Mouse (Mus musculus) midbrain, embryonic 15.5 days (tissue): ENCODE measurements around the gene Npnt. TPM values are rescaled to one million over a fixed set of nuclear protein-coding genes. Genes with fewer than 3 reads are reported as not detected.
A peak's percentile ranks its signal among the peaks of the same experiment; 100 is the strongest.

Source experiments
- ATAC-seq: fragments of 200-750 bp; cut with Nextera tagmentation; replicated peaks from 2 replicates; pipeline ENCODE4 v1.8.0; 2017; ENCODE audit warnings: moderate TSS enrichment
- H3K27ac ChIP-seq: fragments of 300-500 bp; sonication (generic); 2 replicates; pipeline ENCODE4 v1.5.1; 2015; ENCODE audit warnings: mild to moderate bottlenecking, inconsistent platforms
- H3K27me3 ChIP-seq: fragments of 300-500 bp; sonication (generic); replicated peaks from 2 replicates; pipeline ENCODE4 v1.6.1; 2015; ENCODE audit warnings: inconsistent platforms
- H3K36me3 ChIP-seq: fragments of 300-500 bp; sonication (generic); replicated peaks from 2 replicates; pipeline ENCODE4 v1.6.1; 2015; ENCODE audit warnings: inconsistent platforms
- H3K4me1 ChIP-seq: fragments of 300-500 bp; sonication (generic); 2 replicates; pipeline ENCODE4 v1.6.1; 2015; ENCODE audit warnings: inconsistent platforms
- H3K4me2 ChIP-seq: fragments of 300-500 bp; sonication (generic); 2 replicates; pipeline ENCODE4 v1.6.1; 2015; ENCODE audit warnings: inconsistent platforms, mild to moderate bottlenecking, moderate library complexity
- H3K4me3 ChIP-seq: fragments of 300-500 bp; sonication (generic); 2 replicates; pipeline ENCODE4 v1.5.1; 2015; ENCODE audit warnings: mild to moderate bottlenecking, inconsistent platforms
- H3K9ac ChIP-seq: fragments of 300-500 bp; sonication (generic); 2 replicates; pipeline ENCODE4 v1.6.1; 2015; ENCODE audit warnings: mild to moderate bottlenecking, inconsistent platforms
- H3K9me3 ChIP-seq: fragments of 300-500 bp; sonication (generic); 2 replicates; pipeline ENCODE4 v1.6.1; 2016; ENCODE audit warnings: inconsistent platforms
- WGBS: fragments of 180-500 bp; shearing (Covaris S2); methylation state at CpG from one replicate; pipeline ENCODE4 v1.1.7; 2015; ENCODE audit warnings: mixed read lengths; 5-methylcytosine and 5-hydroxymethylcytosine counted together
- polyA plus RNA-seq: library from polyadenylated mRNA; unstranded; fragments of >200 nt; fragmentation: Nextera tagmentation; extraction: Ambion mirVana; gene quantifications from 2 replicates; pipeline ENCODE4 v1.2.1, GENCODE M21; 2015

Gene Npnt
- polyA plus RNA-seq, 1 experiment from 2014 or later, result 24.2 TPM

GRCm38 (mm10) chr3:132950529-132950880 is 414 bp upstream of the Npnt start:
- no peak for ATAC-seq
- Histone ChIP-seq H3K27ac (no peak overlapping the region), H3K4me3 (peak overlapping the region; percentile 69)

GRCm38 (mm10) chr3:132949380-132949790 is 706 bp downstream of the Npnt start:
- H3K9me3 ChIP-seq, result no peaks in the 10 kb centered on the region
- H3K4me1 ChIP-seq, result peaks cover 14% of the 10 kb centered on the region
- H3K27me3 ChIP-seq, result no peaks in the 10 kb centered on the region; the same call in 1 of the 2 replicates
- 0% methylated on average over 25 of the region's 26 CpGs for WGBS
- H3K27ac ChIP-seq, result peak overlapping the region; percentile 13; the same call in 1 of the 2 replicates
- H3K4me3 ChIP-seq, result peak overlapping the region; percentile 69
- ATAC-seq, result peak; percentile 86
- H3K36me3 ChIP-seq, result no peaks in the 10 kb centered on the region
- H3K4me2 ChIP-seq, result peak overlapping the region; percentile 93
- peak overlapping the region; percentile 53 for H3K9ac ChIP-seq

More at GRCm38 (mm10) chr3:132950529-132950880, 414 bp upstream of the Npnt start:
- no peaks in the 10 kb centered on the region; the same call in 1 of the 2 replicates for H3K27me3 ChIP-seq
- peak overlapping the region; percentile 93 for H3K4me2 ChIP-seq
- H3K4me1 ChIP-seq, result peaks cover 14% of the 10 kb centered on the region
- H3K9me3 ChIP-seq, result no peaks in the 10 kb centered on the region
- H3K36me3 ChIP-seq, result no peaks in the 10 kb centered on the region
- WGBS, result 4% methylated on average over 7 of the region's 7 CpGs
- peak overlapping the region; percentile 53; the same call in 1 of the 2 replicates for H3K9ac ChIP-seq

DNA sequence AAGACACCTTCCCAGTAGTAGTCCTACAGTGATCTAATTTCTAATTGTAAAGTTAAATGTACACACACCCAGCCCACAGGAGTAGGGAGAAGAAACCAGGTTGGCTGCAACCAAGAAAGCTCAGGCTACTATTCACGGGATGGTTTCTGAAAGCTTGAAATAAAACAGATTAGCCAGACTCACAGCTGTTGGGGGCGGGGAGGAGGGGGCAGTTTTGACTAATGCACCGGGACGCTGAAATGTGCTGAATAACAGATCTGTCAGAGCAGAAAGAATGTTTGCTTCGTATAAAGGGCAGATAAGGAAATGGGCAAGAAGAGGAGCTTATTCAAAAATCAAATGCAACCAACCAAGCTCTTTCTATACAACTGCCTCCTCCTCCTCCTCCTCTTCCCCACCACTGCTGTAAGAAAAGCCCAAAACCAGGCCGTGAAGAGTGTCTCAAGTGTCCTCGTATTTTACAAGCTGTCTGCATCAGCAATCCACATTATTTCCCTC is 1.7 kb downstream of the Npnt start:
- Histone ChIP-seq H3K27me3 (no peaks in the 10 kb centered on the region; the same call in 1 of the 2 replicates), H3K4me3 (peak overlapping the region; percentile 69), H3K4me1 (peaks cover 14% of the 10 kb centered on the region), H3K4me2 (peak overlapping the region; percentile 93), H3K9me3 (no peaks in the 10 kb centered on the region), H3K27ac (no peak overlapping the region), H3K9ac (no peak overlapping the region), H3K36me3 (no peaks in the 10 kb centered on the region)
- 11% methylated on average over 7 of the region's 7 CpGs for WGBS
- ATAC-seq, result no peak

DNA sequence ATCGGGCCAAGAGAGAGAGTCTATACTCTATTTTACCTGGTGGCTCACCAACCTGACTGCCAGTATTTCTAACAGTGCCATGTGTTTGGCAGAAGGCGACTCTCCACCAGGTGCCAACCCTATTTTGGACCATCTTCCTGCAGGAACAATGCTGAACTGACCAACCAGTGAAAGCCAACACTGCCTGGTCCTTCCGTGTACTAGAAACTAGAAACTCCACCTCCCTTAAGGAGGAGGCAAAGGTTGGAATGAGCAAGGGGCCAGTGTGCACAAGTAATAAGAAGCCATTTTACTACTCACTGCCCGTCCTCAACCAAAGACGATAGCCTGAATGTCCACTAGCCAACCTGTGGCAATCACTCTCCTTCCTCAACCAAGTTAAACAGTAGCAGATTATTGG is 4.0 kb downstream of the Npnt start:
- no peak overlapping the region for H3K4me2 ChIP-seq

GRCm38 (mm10) chr3:132945669-132946068 is 4.4 kb downstream of the Npnt start:
- no peak overlapping the region for H3K9ac ChIP-seq
- 87% methylated on average over 7 of the region's 7 CpGs for WGBS
- no peak for ATAC-seq
- H3K36me3 ChIP-seq, result no peaks in the 10 kb centered on the region
- no peaks in the 10 kb centered on the region for H3K9me3 ChIP-seq
- no peak overlapping the region for H3K4me2 ChIP-seq
- no peak overlapping the region for H3K27ac ChIP-seq
- no peak overlapping the region for H3K4me3 ChIP-seq
- no peaks in the 10 kb centered on the region; the same call in 1 of the 2 replicates for H3K27me3 ChIP-seq
- peaks cover 14% of the 10 kb centered on the region for H3K4me1 ChIP-seq

More for the DNA sequence above, 4.0 kb downstream of the Npnt start:
- no peaks in the 10 kb centered on the region for H3K9me3 ChIP-seq
- H3K9ac ChIP-seq, result no peak overlapping the region
- H3K27ac ChIP-seq, result no peak overlapping the region
- ATAC-seq, result no peak
- no peak overlapping the region for H3K4me3 ChIP-seq
- H3K27me3 ChIP-seq, result no peaks in the 10 kb centered on the region; the same call in 1 of the 2 replicates
- 93% methylated on average over 5 of the region's 5 CpGs for WGBS
- peaks cover 14% of the 10 kb centered on the region for H3K4me1 ChIP-seq
- H3K36me3 ChIP-seq, result no peaks in the 10 kb centered on the region

DNA sequence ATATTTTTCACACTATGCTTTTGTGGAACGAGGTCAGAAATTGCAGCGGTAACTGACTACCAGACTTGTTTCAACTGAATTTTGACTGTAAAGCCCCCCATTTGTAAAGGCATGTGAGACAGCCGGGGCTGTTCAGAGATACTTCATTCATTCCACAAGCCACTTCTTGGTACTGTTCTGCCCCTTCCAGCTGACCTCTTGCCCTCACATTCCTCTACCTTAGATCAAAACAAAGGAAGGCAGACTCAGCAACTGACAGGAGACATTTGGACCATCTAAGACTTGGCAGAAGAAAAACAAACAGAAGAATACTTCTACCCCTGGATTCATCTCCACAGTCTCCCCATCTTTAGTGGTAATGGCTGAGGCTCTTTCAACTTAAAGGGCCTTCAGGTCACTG is 5.5 kb downstream of the Npnt start:
- Histone ChIP-seq H3K36me3 (no peaks in the 10 kb centered on the region), H3K4me1 (peaks cover 11% of the 10 kb centered on the region), H3K9me3 (no peaks in the 10 kb centered on the region), H3K27me3 (no peaks in the 10 kb centered on the region; the same call in 1 of the 2 replicates), H3K4me2 (no peak overlapping the region), H3K4me3 (no peak overlapping the region), H3K9ac (no peak overlapping the region), H3K27ac (no peak overlapping the region)
- ATAC-seq, result no peak
- 44% methylated on average over 3 of the region's 3 CpGs for WGBS

DNA sequence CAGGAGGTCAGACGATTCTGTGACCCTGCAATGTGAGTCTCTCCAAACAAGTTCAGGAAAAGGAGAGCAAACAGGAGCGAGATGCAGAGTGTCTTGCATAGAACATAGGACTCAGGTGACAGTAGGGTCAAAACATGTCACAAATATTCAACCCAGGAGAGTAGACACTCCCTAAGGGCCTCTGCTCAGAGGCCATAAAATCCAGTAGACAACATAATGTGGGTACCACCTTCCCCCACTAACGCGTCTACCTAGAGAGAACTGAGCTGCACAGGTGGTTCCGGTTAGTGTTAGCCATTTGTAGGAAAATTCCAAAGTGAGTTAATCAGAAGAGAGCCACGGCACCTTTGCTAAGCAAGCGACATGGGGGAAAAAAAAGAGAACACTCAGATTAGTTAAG is 5.9 kb downstream of the Npnt start:
- Histone ChIP-seq H3K4me2 (no peak overlapping the region), H3K4me3 (no peak overlapping the region), H3K27me3 (no peaks in the 10 kb centered on the region; the same call in 1 of the 2 replicates), H3K9ac (no peak overlapping the region), H3K9me3 (no peaks in the 10 kb centered on the region), H3K4me1 (peaks cover 8% of the 10 kb centered on the region), H3K27ac (no peak overlapping the region), H3K36me3 (no peaks in the 10 kb centered on the region)
- ATAC-seq, result no peak
- WGBS, result 72% methylated on average over 7 of the region's 7 CpGs

DNA sequence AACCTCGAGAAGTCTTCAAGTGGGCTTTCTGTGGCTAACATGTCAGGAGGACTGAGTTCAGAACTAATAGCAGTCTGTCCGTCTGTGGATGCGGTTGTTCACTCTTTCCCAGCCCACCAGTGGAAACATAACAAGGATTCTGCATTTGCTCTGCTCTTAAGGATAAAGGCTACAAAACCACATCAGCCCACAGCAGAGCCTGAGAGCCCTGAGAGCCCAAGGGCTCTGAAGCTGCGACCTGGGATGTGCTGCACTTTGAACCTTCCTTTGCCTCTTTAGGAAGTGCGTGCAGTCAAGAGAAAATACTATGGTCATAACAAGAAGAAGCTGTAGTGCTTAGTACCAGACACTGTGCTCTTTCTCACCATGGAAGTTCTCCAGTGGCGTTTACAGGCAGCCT is 7.3 kb downstream of the Npnt start:
- Histone ChIP-seq H3K27ac (no peak overlapping the region), H3K9ac (no peak overlapping the region), H3K36me3 (no peaks in the 10 kb centered on the region), H3K9me3 (no peaks in the 10 kb centered on the region), H3K27me3 (no peaks in the 10 kb centered on the region; the same call in 1 of the 2 replicates), H3K4me3 (no peak overlapping the region), H3K4me1 (no peaks in the 10 kb centered on the region), H3K4me2 (no peak overlapping the region)
- WGBS, result 93% methylated on average over 6 of the region's 6 CpGs
- ATAC-seq, result no peak

- 89% methylated on average over 10 of the region's 10 CpGs for WGBS
- no peak for ATAC-seq
Measured at GRCm38 (mm10) chr3:132940181-132940990, 9.7 kb downstream of the Npnt start.

DNA sequence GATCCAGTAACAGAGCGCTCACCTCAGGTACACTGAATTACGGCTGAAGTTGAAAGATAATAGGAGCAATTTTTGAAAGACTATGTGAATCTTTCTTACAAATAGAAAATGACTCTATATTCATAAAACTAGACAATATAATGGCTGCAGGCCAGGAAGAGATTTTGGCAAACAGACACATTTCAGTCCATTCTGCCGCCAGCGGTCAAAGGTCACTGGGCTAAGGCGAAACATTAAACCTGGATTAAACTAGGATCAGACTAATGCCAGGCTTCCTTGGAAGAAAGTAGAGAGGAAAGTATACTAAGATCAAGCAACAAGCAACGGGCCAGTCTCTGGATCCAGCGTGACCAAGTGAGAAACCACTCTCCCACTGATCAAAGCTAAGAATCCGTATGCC is 11.1 kb downstream of the Npnt start:
- 68% methylated on average over 8 of the region's 8 CpGs for WGBS
- H3K4me1 ChIP-seq, result no peaks in the 10 kb centered on the region
- H3K27ac ChIP-seq, result no peak overlapping the region
- no peak for ATAC-seq
- H3K4me3 ChIP-seq, result no peak overlapping the region
- H3K36me3 ChIP-seq, result no peaks in the 10 kb centered on the region
- no peaks in the 10 kb centered on the region for H3K27me3 ChIP-seq
- no peak overlapping the region for H3K9ac ChIP-seq
- H3K4me2 ChIP-seq, result no peak overlapping the region
- H3K9me3 ChIP-seq, result no peaks in the 10 kb centered on the region

More at GRCm38 (mm10) chr3:132940181-132940990, 9.7 kb downstream of the Npnt start:
- no peaks in the 10 kb centered on the region for H3K27me3 ChIP-seq
- H3K4me3 ChIP-seq, result no peak overlapping the region
- no peak overlapping the region for H3K27ac ChIP-seq
- no peaks in the 10 kb centered on the region for H3K4me1 ChIP-seq
- H3K36me3 ChIP-seq, result no peaks in the 10 kb centered on the region
- H3K9me3 ChIP-seq, result no peaks in the 10 kb centered on the region
- no peak overlapping the region for H3K9ac ChIP-seq
- H3K4me2 ChIP-seq, result no peak overlapping the region

- H3K9me3 ChIP-seq, result no peaks in the 10 kb centered on the region
- no peak overlapping the region for H3K9ac ChIP-seq
- ATAC-seq, result peak; percentile 71
- no peaks in the 10 kb centered on the region for H3K36me3 ChIP-seq
- no peaks in the 10 kb centered on the region for H3K4me1 ChIP-seq
- H3K27me3 ChIP-seq, result no peaks in the 10 kb centered on the region
- no peak overlapping the region for H3K27ac ChIP-seq
- H3K4me3 ChIP-seq, result no peak overlapping the region
- no peak overlapping the region for H3K4me2 ChIP-seq
- 34% methylated on average over 2 of the region's 2 CpGs for WGBS
Measured at GRCm38 (mm10) chr3:132934649-132935048, 15.4 kb downstream of the Npnt start.

- Histone ChIP-seq H3K4me2 (no peak overlapping the region), H3K4me1 (no peaks in the 10 kb centered on the region), H3K9me3 (no peaks in the 10 kb centered on the region), H3K27ac (no peak overlapping the region), H3K36me3 (no peaks in the 10 kb centered on the region), H3K9ac (no peak overlapping the region), H3K27me3 (no peaks in the 10 kb centered on the region), H3K4me3 (no peak overlapping the region)
- 92% methylated on average over 4 of the region's 4 CpGs for WGBS
- ATAC-seq, result no peak
Measured at GRCm38 (mm10) chr3:132931526-132931925, 18.6 kb downstream of the Npnt start.

GRCm38 (mm10) chr3:132929866-132930265 is 20.2 kb downstream of the Npnt start:
- Histone ChIP-seq H3K27ac (no peak overlapping the region), H3K4me3 (no peak overlapping the region), H3K9me3 (no peaks in the 10 kb centered on the region), H3K36me3 (no peaks in the 10 kb centered on the region), H3K4me1 (no peaks in the 10 kb centered on the region), H3K9ac (no peak overlapping the region), H3K27me3 (no peaks in the 10 kb centered on the region), H3K4me2 (no peak overlapping the region)
- ATAC-seq, result no peak
- 69% methylated on average over 6 of the region's 6 CpGs for WGBS
